Mouse (Mus musculus) layer of hippocampus, adult 6 months (tissue): ENCODE measurements around the gene Trib3. TPM values are rescaled to one million over a fixed set of nuclear protein-coding genes. Genes with fewer than 3 reads are reported as not detected.

Source experiments
- long read RNA-seq, 2 experiments: library from polyadenylated mRNA; unstranded; transcript quantifications; one replicate each; pipeline ENCODE4 v2.0.0; 2019 to 2020
- polyA plus RNA-seq: library from polyadenylated mRNA; unstranded; fragments of <200 nt; fragmentation: Nextera tagmentation; gene quantifications from 2 replicates; pipeline ENCODE4 v1.2.3, GENCODE M21; 2021

Trib3 gene
- polyA plus RNA-seq, result 0.48 and 0.50 TPM in 2 replicates
- long read RNA-seq, experiment 1, result 0 reads
- long read RNA-seq, experiment 2, transcript Trib3-201 (4 exons, 2,026 nt), result major isoform, 6 of 6 reads
- long read RNA-seq, experiment 2, partial matches to known transcripts, result 0 of 6 reads
- long read RNA-seq, experiment 2, other reads (novel, unspliced or antisense), result 0 of 6 reads

DNA sequence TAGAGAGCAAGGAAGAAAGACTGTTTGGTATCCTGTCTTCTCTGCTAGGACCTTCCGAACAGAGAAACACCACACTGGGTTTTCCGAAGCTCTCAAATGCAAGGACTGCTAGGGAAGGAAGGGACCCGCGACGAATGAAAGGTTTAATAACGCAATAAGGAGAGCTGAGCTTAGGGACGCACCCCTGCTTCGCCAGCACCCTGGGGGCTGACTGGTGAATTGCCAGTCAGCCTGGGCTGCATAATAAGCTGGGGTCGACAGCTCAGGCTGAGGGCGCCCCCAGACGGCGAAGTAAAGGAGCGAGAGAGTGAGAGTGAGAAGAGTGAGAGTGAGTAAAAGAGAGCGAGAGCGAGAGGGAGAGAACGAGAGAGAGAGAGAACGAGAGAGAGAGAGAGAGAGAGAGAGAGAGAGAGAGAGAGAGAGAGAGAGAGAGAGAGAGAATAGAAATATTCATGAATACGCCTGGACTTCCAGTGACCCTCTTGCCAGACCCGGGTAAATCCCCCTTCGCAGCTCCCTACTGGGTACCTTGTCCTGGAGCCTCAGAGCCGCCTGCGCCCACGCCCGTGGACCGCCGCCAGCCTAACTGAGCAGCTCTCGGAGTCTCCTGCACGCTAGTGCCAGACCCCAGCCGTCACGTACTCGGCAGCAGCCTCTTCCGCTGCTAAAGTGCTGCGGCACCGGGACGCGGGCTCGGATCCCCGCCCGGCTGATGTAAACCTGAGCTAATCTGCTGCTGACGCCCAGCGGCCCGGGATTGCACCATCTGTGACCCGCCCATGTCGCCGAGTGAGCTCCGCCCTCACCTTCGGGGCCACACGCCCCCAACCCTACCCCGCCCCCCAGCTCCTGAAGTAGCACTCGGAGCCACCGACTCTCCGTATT is at the start of gene Trib3:
Gene Trib3 (minus strand): TSS at position 704 of the 885 bp plus-strand sequence.

DNA sequence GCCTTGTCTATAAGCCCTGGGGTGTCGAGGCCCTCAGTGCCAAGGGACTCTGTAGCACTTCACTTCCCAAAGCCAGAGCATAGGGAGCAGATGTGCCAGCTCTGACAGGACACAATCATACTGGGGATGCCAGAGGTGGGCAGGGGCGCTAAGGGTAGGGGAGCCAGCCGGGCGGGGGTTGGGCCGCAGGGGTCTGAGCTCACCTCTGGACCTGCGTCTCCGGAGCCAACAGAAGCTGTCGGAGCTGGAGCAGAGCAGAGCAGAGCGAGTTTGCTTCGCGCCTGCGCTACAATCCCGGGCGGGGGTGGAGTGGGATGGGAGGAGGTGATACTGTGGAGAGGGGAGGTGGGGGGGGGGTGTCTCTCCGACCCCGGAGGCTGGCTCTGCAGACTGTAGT is 32.5 kb upstream of the Trib3 start, which contains the start of gene Nrsn2:
Gene Nrsn2 (minus strand): TSS at position 294 of the 397 bp plus-strand sequence.

DNA sequence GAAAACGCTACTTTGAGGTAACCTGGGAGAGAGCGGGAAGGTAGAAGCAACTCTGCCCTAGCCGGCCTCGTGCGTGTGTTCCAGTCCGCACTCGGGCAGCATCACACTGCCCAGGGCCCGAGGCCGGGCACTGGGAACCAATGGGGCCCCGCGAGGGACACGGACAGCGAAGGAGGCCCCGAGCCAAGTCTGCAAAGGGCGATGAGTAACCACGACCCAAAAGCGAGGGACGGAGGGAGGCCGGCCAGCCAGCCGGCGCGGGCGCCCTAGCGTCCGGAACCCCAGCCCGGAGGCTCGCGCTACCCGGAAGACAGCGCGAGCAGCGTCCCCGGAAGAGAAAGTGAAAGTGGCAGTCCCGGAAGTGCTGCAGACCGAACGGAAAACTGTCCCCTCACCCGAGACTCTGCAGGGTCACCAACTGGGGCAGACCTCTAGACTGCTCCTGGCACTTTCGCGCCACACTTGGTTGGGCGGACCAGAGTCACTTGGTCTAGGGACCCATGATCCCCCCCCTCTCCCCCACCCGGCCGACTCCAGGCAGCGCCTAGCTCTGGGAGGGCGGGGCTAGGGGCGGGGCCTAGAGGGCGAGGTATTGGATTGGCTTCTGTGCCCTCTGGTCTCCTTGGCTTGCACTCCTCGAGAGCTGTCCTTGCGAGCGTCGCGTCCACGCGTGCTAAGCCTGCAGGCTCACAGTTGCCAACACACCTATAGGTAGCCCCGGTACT is 11.6 kb downstream of the Trib3 start, which contains the start of gene Rbck1:
Gene Rbck1 (minus strand): TSS at position 553 of the 725 bp plus-strand sequence.

DNA sequence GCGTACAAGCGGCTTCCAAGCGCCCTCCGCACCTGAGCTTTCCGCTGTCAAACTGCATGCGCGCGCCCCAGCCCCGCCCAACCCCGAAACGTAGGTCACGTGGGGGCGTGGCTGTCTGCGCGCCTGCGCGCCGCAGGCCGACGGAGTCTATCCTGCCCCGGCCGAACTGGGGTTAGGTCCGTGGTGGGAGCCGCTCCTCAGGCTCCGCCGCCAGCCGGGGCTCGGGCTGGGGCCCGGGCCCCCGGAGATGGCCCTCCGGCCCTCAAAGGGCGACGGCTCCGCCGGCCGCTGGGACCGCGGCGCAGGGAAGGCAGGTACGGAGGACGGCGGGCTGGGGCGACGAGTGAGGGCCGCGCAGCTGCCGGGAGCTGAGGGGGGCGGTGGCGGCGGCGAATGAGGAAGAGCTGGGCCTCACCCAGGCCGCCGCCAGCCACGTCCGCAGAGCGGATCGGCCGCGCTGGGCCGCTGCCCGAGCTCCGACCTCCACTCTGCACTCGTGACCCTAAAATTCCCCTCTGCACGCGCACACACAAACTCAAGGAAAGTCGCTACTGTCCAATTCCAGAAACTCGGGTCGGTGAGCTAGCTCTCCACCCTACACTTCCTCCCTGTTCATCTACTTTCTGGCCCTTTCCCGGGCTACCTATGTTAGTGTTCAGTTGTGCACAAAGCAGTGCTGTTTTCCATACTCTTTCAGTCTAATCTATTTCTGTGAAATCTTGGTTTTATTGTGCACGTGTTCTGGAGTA is 49.9 kb downstream of the Trib3 start, which contains the start of gene Tbc1d20:
Gene Tbc1d20 (plus strand): TSS at position 102 of the 749 bp plus-strand sequence.

Other genes starting within 250 kb of the Trib3 start
- 20.7 and 25.6 TPM in 2 replicates for gene Srxn1, start 238.5 kb downstream of the Trib3 start, polyA plus RNA-seq
- gene Tcf15, start 200.5 kb downstream of the Trib3 start, polyA plus RNA-seq, result 0.30 and 0.87 TPM in 2 replicates
- gene Csnk2a1, start 117.2 kb downstream of the Trib3 start, polyA plus RNA-seq, result 220 and 235 TPM in 2 replicates
- 17.2 and 19.5 TPM in 2 replicates for gene Tbc1d20, start 50.2 kb downstream of the Trib3 start, polyA plus RNA-seq
- gene Rbck1, start 11.4 kb downstream of the Trib3 start, polyA plus RNA-seq, result 87.6 and 106 TPM in 2 replicates
- 100 and 142 TPM in 2 replicates for gene Nrsn2, start 32.6 kb upstream of the Trib3 start, polyA plus RNA-seq
- gene Sox12, start 54.0 kb upstream of the Trib3 start, polyA plus RNA-seq, result 0.72 and 1.0 TPM in 2 replicates
- gene Zcchc3, start 71.0 kb upstream of the Trib3 start, polyA plus RNA-seq, result 7.0 and 8.2 TPM in 2 replicates
- 3.3 and 5.2 TPM in 2 replicates for gene 6820408C15Rik, start 71.6 kb upstream of the Trib3 start, polyA plus RNA-seq
- not detected in 2 replicates for gene Defb23, start 120.6 kb upstream of the Trib3 start, polyA plus RNA-seq
- not detected in 2 replicates for gene Defb20, start 133.0 kb upstream of the Trib3 start, polyA plus RNA-seq
- gene Defb22, start 146.1 kb upstream of the Trib3 start, polyA plus RNA-seq, result not detected in 2 replicates
- not detected in 2 replicates for gene Defb26, start 167.7 kb upstream of the Trib3 start, polyA plus RNA-seq
- not detected in 2 replicates for gene Defb28, start 174.2 kb upstream of the Trib3 start, polyA plus RNA-seq
- gene Defb29, start 196.1 kb upstream of the Trib3 start, polyA plus RNA-seq, result not detected in 2 replicates
- gene Gm17416, start 225.3 kb upstream of the Trib3 start, polyA plus RNA-seq, result not detected in 2 replicates
- not detected in 2 replicates for gene Defb21, start 228.7 kb upstream of the Trib3 start, polyA plus RNA-seq
- gene Defb19, start 236.3 kb upstream of the Trib3 start, polyA plus RNA-seq, result not detected in 2 replicates